Mouse (Mus musculus) thymus, adult 2 months (tissue): Measurements from ENCODE around the gene Cstad.

ENCODE experiments used
- CTCF ChIP-seq: fragments of 200-500 bp; IDR thresholded peaks from 2 replicates; pipeline ENCODE4 v1.5.1; 2012; ENCODE audit warnings: mild to moderate bottlenecking, control low read depth, low read length, moderate library complexity, borderline replicate concordance; ENCODE audit not compliant: control insufficient read depth, poor library complexity, insufficient read depth; ENCODE audit errors: extremely low read depth
- POLR2A ChIP-seq: fragments of 200-500 bp; IDR thresholded peaks from 2 replicates; pipeline ENCODE4 v1.6.1; 2012; ENCODE audit warnings: mild to moderate bottlenecking, low read length, control low read depth, moderate library complexity; ENCODE audit not compliant: control insufficient read depth, poor library complexity, insufficient read depth; ENCODE audit errors: extremely low read depth

- TF ChIP-seq CTCF (no peak), POLR2A (no peak)
Observed at GRCm38 (mm10) chr2:30643422-30643821, 48.6 kb downstream of the Cstad start.
